Mouse (Mus musculus): ENCODE results near the gene Iqck. TPM values are rescaled to one million over a fixed set of nuclear protein-coding genes. Genes with fewer than 3 reads are reported as not detected.

Iqck gene
- polyA plus RNA-seq, 1 experiment from 2014 or later: 3.4 TPM

- no peaks in the 10 kb centered on the region for H3K27me3 ChIP-seq (replicated peaks; ENCODE audit: control insufficient read depth, insufficient read depth, low read length)
- ATAC-seq (no peak), DNase-seq (ENCODE audit: low spot score) (no peak)
- H3K4me2 ChIP-seq (ENCODE audit: low read length): no peak overlapping the region
- no peak overlapping the region for H3K9ac ChIP-seq (ENCODE audit: low read length)
- H3K9me3 ChIP-seq (replicated peaks; ENCODE audit: control insufficient read depth, low read length): no peaks in the 10 kb centered on the region
- WGBS: 58% methylated on average over 2 of the region's 2 CpGs
- H3K4me1 ChIP-seq (ENCODE audit: control insufficient read depth, insufficient read depth, low read length): no peaks in the 10 kb centered on the region
- no peak overlapping the region for H3K27ac ChIP-seq (ENCODE audit: low read depth, low read length)
- no peaks in the 10 kb centered on the region for H3K36me3 ChIP-seq (ENCODE audit: control insufficient read depth, insufficient read depth, low read length)
- no peak overlapping the region for H3K4me3 ChIP-seq (ENCODE audit: low read depth, low read length)
Measured at GRCm38 (mm10) chr7:119001965-119002364, 146.4 kb downstream of the Iqck start.

GRCm38 (mm10) chr7:119002501-119002900 is 146.9 kb downstream of the Iqck start:
- Histone ChIP-seq H3K27ac (ENCODE audit: low read depth, low read length) (no peak overlapping the region), H3K4me3 (ENCODE audit: low read depth, low read length) (no peak overlapping the region), H3K9ac (ENCODE audit: low read length) (no peak overlapping the region), H3K9me3 (replicated peaks; ENCODE audit: control insufficient read depth, low read length) (no peaks in the 10 kb centered on the region), H3K4me1 (ENCODE audit: control insufficient read depth, insufficient read depth, low read length) (no peaks in the 10 kb centered on the region), H3K4me2 (ENCODE audit: low read length) (no peak overlapping the region), H3K36me3 (ENCODE audit: control insufficient read depth, insufficient read depth, low read length) (no peaks in the 10 kb centered on the region), H3K27me3 (replicated peaks; ENCODE audit: control insufficient read depth, insufficient read depth, low read length) (no peaks in the 10 kb centered on the region)
- WGBS: 27% methylated on average over 2 of the region's 2 CpGs
- DNase-seq (ENCODE audit: low spot score) (no peak), ATAC-seq (no peak)

- no peaks in the 10 kb centered on the region for H3K36me3 ChIP-seq (ENCODE audit: control insufficient read depth, insufficient read depth, low read length)
- WGBS: 17% methylated on average over 5 of the region's 5 CpGs
- no peaks in the 10 kb centered on the region for H3K4me1 ChIP-seq (ENCODE audit: control insufficient read depth, insufficient read depth, low read length)
- no peak overlapping the region for H3K4me2 ChIP-seq (ENCODE audit: low read length)
- no peak overlapping the region for H3K9ac ChIP-seq (ENCODE audit: low read length)
- H3K9me3 ChIP-seq (replicated peaks; ENCODE audit: control insufficient read depth, low read length): no peaks in the 10 kb centered on the region
- DNase-seq (ENCODE audit: low spot score) (peak; percentile 77), ATAC-seq (peak; percentile 32; the same call in 1 of the 2 replicates)
- H3K4me3 ChIP-seq (ENCODE audit: low read depth, low read length): no peak overlapping the region
- no peak overlapping the region for H3K27ac ChIP-seq (ENCODE audit: low read depth, low read length)
- H3K27me3 ChIP-seq (replicated peaks; ENCODE audit: control insufficient read depth, insufficient read depth, low read length): no peaks in the 10 kb centered on the region
Measured at GRCm38 (mm10) chr7:119010854-119011529, 155.4 kb downstream of the Iqck start.

GRCm38 (mm10) chr7:119015736-119016135 is 160.2 kb downstream of the Iqck start:
- ATAC-seq: 0 out of 2 replicates have a peak, but pooled peaks have one; percentile 36
- no peaks in the 10 kb centered on the region for H3K36me3 ChIP-seq (ENCODE audit: control insufficient read depth, insufficient read depth, low read length)
- H3K27me3 ChIP-seq (replicated peaks; ENCODE audit: control insufficient read depth, insufficient read depth, low read length): no peaks in the 10 kb centered on the region
- no peaks in the 10 kb centered on the region for H3K4me1 ChIP-seq (ENCODE audit: control insufficient read depth, insufficient read depth, low read length)
- no peak overlapping the region for H3K27ac ChIP-seq (ENCODE audit: low read depth, low read length)
- no peak overlapping the region for H3K4me3 ChIP-seq (ENCODE audit: low read depth, low read length)
- 3% methylated on average over 3 of the region's 3 CpGs for WGBS
- no peak overlapping the region for H3K9ac ChIP-seq (ENCODE audit: low read length)
- no peaks in the 10 kb centered on the region for H3K9me3 ChIP-seq (replicated peaks; ENCODE audit: control insufficient read depth, low read length)
- DNase-seq (ENCODE audit: low spot score): peak; percentile 72
- no peak overlapping the region for H3K4me2 ChIP-seq (ENCODE audit: low read length)

- 24% methylated on average over 4 of the region's 4 CpGs for WGBS
- Histone ChIP-seq H3K4me2 (ENCODE audit: low read length) (no peak overlapping the region), H3K9me3 (replicated peaks; ENCODE audit: control insufficient read depth, low read length) (no peaks in the 10 kb centered on the region), H3K4me3 (ENCODE audit: low read depth, low read length) (no peak overlapping the region), H3K27me3 (replicated peaks; ENCODE audit: control insufficient read depth, insufficient read depth, low read length) (no peaks in the 10 kb centered on the region), H3K36me3 (ENCODE audit: control insufficient read depth, insufficient read depth, low read length) (no peaks in the 10 kb centered on the region), H3K4me1 (ENCODE audit: control insufficient read depth, insufficient read depth, low read length) (no peaks in the 10 kb centered on the region), H3K9ac (ENCODE audit: low read length) (no peak overlapping the region), H3K27ac (ENCODE audit: low read depth, low read length) (no peak overlapping the region)
- DNase-seq (ENCODE audit: low spot score) (peak; percentile 80), ATAC-seq (peak; percentile 74)
Measured at GRCm38 (mm10) chr7:119019537-119019936, 164.0 kb downstream of the Iqck start.

Other genes with a start within 250 kb of the Iqck start
- 194 and 198 TPM in 2 replicates for gene Gde1, start 150.0 kb upstream of the Iqck start, polyA plus RNA-seq (2014; fragmentation: Nextera tagmentation; extraction: Ambion mirVana)
- gene Ccp110, start 143.2 kb upstream of the Iqck start, polyA plus RNA-seq (2014; fragmentation: Nextera tagmentation; extraction: Ambion mirVana): 14.8 and 17.5 TPM in 2 replicates
- gene Vps35l, start 115.5 kb upstream of the Iqck start, polyA plus RNA-seq (2014; fragmentation: Nextera tagmentation; extraction: Ambion mirVana): 91.0 and 95.1 TPM in 2 replicates
- 75.6 and 77.9 TPM in 2 replicates for gene Knop1, start 502 bp downstream of the Iqck start, polyA plus RNA-seq (2014; fragmentation: Nextera tagmentation; extraction: Ambion mirVana)
- gene Gprc5b, start 139.5 kb downstream of the Iqck start, polyA plus RNA-seq (2014; fragmentation: Nextera tagmentation; extraction: Ambion mirVana): 12.6 and 14.3 TPM in 2 replicates

Data from forebrain, embryonic 14.5 days (tissue).